Mouse (Mus musculus) spleen, postnatal 36 days (tissue): ENCODE data around the gene Gm21149.
"Not testable (repeated sequence)": the region's sequence is repeated elsewhere in the genome, so short reads cannot be mapped to it uniquely, and the experiment has no call there.

Source experiments
- DNase-seq, 2 experiments: peaks; one replicate each; pipeline ENCODE4 v3.0.0; 2022; ENCODE audit warnings: low spot score in 2 of 2, mixed read lengths in 1 of 2

The Gm21149 gene

DNA sequence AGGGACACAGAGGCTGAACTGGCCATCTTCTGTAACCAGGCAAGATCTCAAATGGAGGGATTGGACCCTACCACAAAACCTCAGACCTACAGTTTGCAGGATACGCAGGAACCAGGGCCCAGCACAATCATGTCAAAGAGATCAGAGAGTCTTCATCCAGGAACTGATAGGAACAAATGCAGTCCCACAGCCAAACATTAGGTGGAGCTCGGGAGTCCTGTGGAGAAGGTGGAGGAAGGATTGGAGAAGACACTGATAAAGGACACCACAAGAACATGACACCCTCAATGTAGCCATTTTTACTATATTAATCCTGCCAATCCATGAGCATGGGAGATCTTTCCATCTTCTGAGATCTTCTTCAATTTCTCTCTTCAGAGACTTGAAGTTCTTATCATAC lies 12.8 kb downstream of the Gm21149 start:
- DNase-seq: not testable (repeated sequence)

DNA sequence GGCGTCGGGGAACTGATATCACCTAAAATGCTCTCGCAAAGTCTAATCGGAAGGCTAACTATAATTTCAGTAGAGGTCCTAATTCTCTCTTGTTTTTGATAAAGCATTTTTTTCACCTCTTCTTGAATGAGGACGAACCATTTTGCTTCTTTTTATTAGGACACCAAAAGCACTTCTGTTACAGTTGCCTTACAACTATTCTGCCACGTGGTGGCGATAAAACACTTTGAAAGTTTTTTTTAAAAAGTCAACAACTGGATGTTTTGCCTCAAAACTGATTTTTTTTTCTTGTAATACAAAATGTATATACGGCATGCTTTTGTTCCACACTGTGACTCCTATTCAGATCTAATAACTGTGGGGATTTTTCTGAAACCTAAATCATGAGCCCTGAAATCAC lies 14.7 kb downstream of the Gm21149 start:
- DNase-seq: not testable (repeated sequence)

DNA sequence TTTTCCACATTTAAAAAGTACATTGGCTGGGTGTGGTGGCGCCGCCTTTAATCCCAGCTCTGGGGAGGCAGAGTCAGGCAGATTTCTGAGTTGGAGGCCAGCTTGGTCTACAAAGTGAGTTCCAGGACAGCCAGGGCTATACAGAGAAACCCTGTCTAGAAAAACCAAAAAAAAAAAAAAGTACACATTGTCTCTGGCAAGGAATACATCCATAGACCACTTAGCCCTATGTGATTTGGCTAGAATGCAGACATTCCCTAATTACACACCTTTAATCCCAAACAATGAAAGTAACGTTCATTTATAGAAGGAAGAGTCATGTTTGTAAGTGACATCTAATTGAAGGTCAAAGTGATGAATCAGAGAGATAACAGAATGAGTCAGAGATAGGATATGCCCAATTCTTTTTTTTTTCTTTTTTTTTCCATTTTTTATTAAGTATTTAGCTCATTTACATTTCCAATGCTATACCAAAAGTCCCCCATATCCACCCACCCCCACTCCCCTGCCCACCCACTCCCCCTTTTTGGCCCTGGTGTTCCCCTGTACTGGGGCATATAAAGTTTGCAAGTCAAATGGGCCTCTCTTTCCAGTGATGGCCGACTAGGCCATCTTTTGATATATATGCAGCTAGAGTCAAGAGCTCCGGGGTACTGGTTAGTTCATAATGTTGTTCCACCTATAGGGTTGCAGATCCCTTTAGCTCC lies 18.3 kb downstream of the Gm21149 start:
- DNase-seq: not testable (repeated sequence)
